Mouse (Mus musculus): ENCODE results near the gene Gtpbp4. TPM values are rescaled to one million over a fixed set of nuclear protein-coding genes. Genes with fewer than 3 reads are reported as not detected.

Gene Gtpbp4
- polyA plus RNA-seq (2014; fragmentation: Nextera tagmentation; extraction: Ambion mirVana), result 87.1 and 89.6 TPM in 2 replicates

GRCm38 (mm10) chr13:8995990-8996786, at the start of gene Gtpbp4:
Gene Gtpbp4 (minus strand): TSS chr13:8996083.
- Histone ChIP-seq H3K4me2 (peak within 1 kb of the TSS; percentile 94), H3K36me3 (ENCODE audit: insufficient read depth) (peaks cover 6% of the 10 kb centered on the region), H3K9me3 (ENCODE audit: low read depth, low read length) (no peaks in the 10 kb centered on the region), H3K27me3 (ENCODE audit: insufficient read depth, low read length) (no peaks in the 10 kb centered on the region), H3K4me1 (ENCODE audit: insufficient read depth) (0 out of 2 replicates have a peak, but pooled peaks cover 2% of the 10 kb centered on the region), H3K27ac (ENCODE audit: low read depth) (peak within 1 kb of the TSS; percentile 76; the same call in 1 of the 2 replicates), H3K9ac (peak within 1 kb of the TSS; percentile 91), H3K4me3 (ENCODE audit: low read depth, low read length) (peak within 1 kb of the TSS; percentile 97)
- TF ChIP-seq CTCF (IDR thresholded peaks at IDR 0.05; ENCODE audit: low read depth), result peak; percentile 75
- ATAC-seq (ENCODE audit: insufficient read depth), result peak; percentile 98
- under 1% methylated on average over 51 of the region's 51 CpGs for WGBS
- DNase-seq, result peak; percentile 99

- no peak for ATAC-seq (ENCODE audit: insufficient read depth)
- Histone ChIP-seq H3K27me3 (ENCODE audit: insufficient read depth, low read length) (no peaks in the 10 kb centered on the region), H3K36me3 (ENCODE audit: insufficient read depth) (no peaks in the 10 kb centered on the region), H3K9me3 (ENCODE audit: low read depth, low read length) (no peaks in the 10 kb centered on the region), H3K4me1 (ENCODE audit: insufficient read depth) (peaks cover 13% of the 10 kb centered on the region; the same call in 1 of the 2 replicates), H3K27ac (ENCODE audit: low read depth) (no peak overlapping the region), H3K4me3 (ENCODE audit: low read depth, low read length) (no peak overlapping the region), H3K4me2 (no peak overlapping the region), H3K9ac (no peak overlapping the region)
- TF ChIP-seq CTCF (IDR thresholded peaks at IDR 0.05; ENCODE audit: low read depth), result no peak
- no peak for DNase-seq
- 95% methylated on average over 1 of the region's 1 CpGs for WGBS
These were observed 48.8 kb upstream of the Gtpbp4 start for GRCm38 (mm10) chr13:9044731-9045130.

GRCm38 (mm10) chr13:9043289-9044049, 47.6 kb upstream of the Gtpbp4 start:
- Histone ChIP-seq H3K27ac (ENCODE audit: low read depth) (peak overlapping the region; percentile 21), H3K4me3 (ENCODE audit: low read depth, low read length) (no peak overlapping the region), H3K27me3 (ENCODE audit: insufficient read depth, low read length) (no peaks in the 10 kb centered on the region), H3K9ac (no peak overlapping the region), H3K4me1 (ENCODE audit: insufficient read depth) (peaks cover 13% of the 10 kb centered on the region; the same call in 1 of the 2 replicates), H3K4me2 (no peak overlapping the region), H3K36me3 (ENCODE audit: insufficient read depth) (no peaks in the 10 kb centered on the region), H3K9me3 (ENCODE audit: low read depth, low read length) (no peaks in the 10 kb centered on the region)
- DNase-seq (peak; percentile 66), ATAC-seq (ENCODE audit: insufficient read depth) (peak; percentile 75; the same call in 1 of the 2 replicates)
- no peak for TF ChIP-seq CTCF (IDR thresholded peaks at IDR 0.05; ENCODE audit: low read depth)
- 15% methylated on average over 3 of the region's 3 CpGs for WGBS

GRCm38 (mm10) chr13:9040626-9041025, 44.7 kb upstream of the Gtpbp4 start:
- TF ChIP-seq CTCF (IDR thresholded peaks at IDR 0.05; ENCODE audit: low read depth), result no peak
- DNase-seq (no peak), ATAC-seq (ENCODE audit: insufficient read depth) (no peak)
- WGBS, result 100% methylated on average over 1 of the region's 1 CpGs
- Histone ChIP-seq H3K4me2 (no peak overlapping the region), H3K27me3 (ENCODE audit: insufficient read depth, low read length) (no peaks in the 10 kb centered on the region), H3K36me3 (ENCODE audit: insufficient read depth) (no peaks in the 10 kb centered on the region), H3K9me3 (ENCODE audit: low read depth, low read length) (no peaks in the 10 kb centered on the region), H3K4me3 (ENCODE audit: low read depth, low read length) (no peak overlapping the region), H3K27ac (ENCODE audit: low read depth) (no peak overlapping the region), H3K4me1 (ENCODE audit: insufficient read depth) (peaks cover 13% of the 10 kb centered on the region; the same call in 1 of the 2 replicates), H3K9ac (no peak overlapping the region)

GRCm38 (mm10) chr13:9031996-9032661, 36.2 kb upstream of the Gtpbp4 start:
- no peak overlapping the region for H3K4me3 ChIP-seq (ENCODE audit: low read depth, low read length)
- DNase-seq (no peak), ATAC-seq (ENCODE audit: insufficient read depth) (no peak)
- no peaks in the 10 kb centered on the region for H3K4me1 ChIP-seq (ENCODE audit: insufficient read depth)
- H3K9me3 ChIP-seq (ENCODE audit: low read depth, low read length), result no peaks in the 10 kb centered on the region
- no peaks in the 10 kb centered on the region for H3K27me3 ChIP-seq (ENCODE audit: insufficient read depth, low read length)
- no peak overlapping the region for H3K4me2 ChIP-seq
- WGBS, result 73% methylated on average over 8 of the region's 8 CpGs
- no peak for TF ChIP-seq CTCF (IDR thresholded peaks at IDR 0.05; ENCODE audit: low read depth)
- H3K27ac ChIP-seq (ENCODE audit: low read depth), result no peak overlapping the region
- H3K36me3 ChIP-seq (ENCODE audit: insufficient read depth), result no peaks in the 10 kb centered on the region
- no peak overlapping the region for H3K9ac ChIP-seq

- Histone ChIP-seq H3K9ac (no peak overlapping the region), H3K4me3 (ENCODE audit: low read depth, low read length) (no peak overlapping the region), H3K27ac (ENCODE audit: low read depth) (no peak overlapping the region), H3K27me3 (ENCODE audit: insufficient read depth, low read length) (no peaks in the 10 kb centered on the region), H3K4me1 (ENCODE audit: insufficient read depth) (no peaks in the 10 kb centered on the region), H3K4me2 (no peak overlapping the region), H3K36me3 (ENCODE audit: insufficient read depth) (no peaks in the 10 kb centered on the region), H3K9me3 (ENCODE audit: low read depth, low read length) (no peaks in the 10 kb centered on the region)
- no peak for TF ChIP-seq CTCF (IDR thresholded peaks at IDR 0.05; ENCODE audit: low read depth)
- DNase-seq, result no peak
- ATAC-seq (ENCODE audit: insufficient read depth), result no peak
- WGBS, result 71% methylated on average over 4 of the region's 4 CpGs
These were observed 34.5 kb upstream of the Gtpbp4 start for GRCm38 (mm10) chr13:9030364-9030763.

Data from lung, embryonic 14.5 days (tissue).